Mouse (Mus musculus) midbrain, embryonic 14.5 days (tissue): ENCODE data around the gene Gal3st2c. TPM values are rescaled to one million over a fixed set of nuclear protein-coding genes. Genes with fewer than 3 reads are reported as not detected.
"Not testable (repeated sequence)": the region's sequence is repeated elsewhere in the genome, so short reads cannot be mapped to it uniquely, and the experiment has no call there.

Experiments
- ATAC-seq: fragments of 200-750 bp; cut with Nextera tagmentation; 2 replicates; pipeline ENCODE4 v1.8.0; 2017; ENCODE audit warnings: moderate number of reproducible peaks, moderate library complexity; ENCODE audit not compliant: low FRiP score, low TSS enrichment
- DNase-seq: peaks from one replicate; pipeline ENCODE4 v3.0.0-alpha.2; 2015
- H3K27ac ChIP-seq: fragments of 300-500 bp; sonication (generic); replicated peaks from 2 replicates; pipeline ENCODE4 v1.5.1; 2014; ENCODE audit warnings: mild to moderate bottlenecking, low read depth, low read length, moderate library complexity
- H3K27me3 ChIP-seq: fragments of 300-500 bp; sonication (generic); 2 replicates; pipeline ENCODE4 v1.6.1; 2014; ENCODE audit warnings: low read length, control low read depth, mixed read lengths; ENCODE audit not compliant: control insufficient read depth, insufficient read depth
- H3K36me3 ChIP-seq: fragments of 300-500 bp; sonication (generic); 2 replicates; pipeline ENCODE4 v1.6.1; 2014; ENCODE audit warnings: low read length, control low read depth; ENCODE audit not compliant: control insufficient read depth, insufficient read depth
- H3K4me1 ChIP-seq: fragments of 300-500 bp; sonication (generic); 2 replicates; pipeline ENCODE4 v1.6.1; 2014; ENCODE audit warnings: mild to moderate bottlenecking, antibody characterized with exemption, low read length, control low read depth; ENCODE audit not compliant: control insufficient read depth, insufficient read depth
- H3K4me2 ChIP-seq: fragments of 300-500 bp; sonication (generic); 2 replicates; pipeline ENCODE4 v1.6.1; 2014; ENCODE audit warnings: mild to moderate bottlenecking, low read length, moderate library complexity
- H3K4me3 ChIP-seq: fragments of 300-500 bp; sonication (generic); replicated peaks from 2 replicates; pipeline ENCODE4 v1.5.1; 2014; ENCODE audit warnings: low read depth, low read length
- H3K9ac ChIP-seq: fragments of 300-500 bp; sonication (generic); replicated peaks from 2 replicates; pipeline ENCODE4 v1.6.1; 2014; ENCODE audit warnings: mild to moderate bottlenecking, low read length, moderate library complexity
- H3K9me3 ChIP-seq: fragments of 300-500 bp; sonication (generic); 2 replicates; pipeline ENCODE4 v1.6.1; 2016; ENCODE audit warnings: low read length, control low read depth, mixed read lengths; ENCODE audit not compliant: control insufficient read depth
- WGBS: fragments of 180-500 bp; shearing (Covaris S2); extraction: QIAGEN DNeasy Blood & Tissue Kit; methylation state at CpG from one replicate; pipeline ENCODE4 v1.1.7; 2014; 5-methylcytosine and 5-hydroxymethylcytosine counted together
- polyA plus RNA-seq: library from polyadenylated mRNA; unstranded; fragments of >200 nt; fragmentation: Nextera tagmentation; extraction: Ambion mirVana; gene quantifications from 2 replicates; pipeline ENCODE4 v1.2.1, GENCODE M21; 2014

Gal3st2c gene
- polyA plus RNA-seq = not detected in 2 replicates

DNA sequence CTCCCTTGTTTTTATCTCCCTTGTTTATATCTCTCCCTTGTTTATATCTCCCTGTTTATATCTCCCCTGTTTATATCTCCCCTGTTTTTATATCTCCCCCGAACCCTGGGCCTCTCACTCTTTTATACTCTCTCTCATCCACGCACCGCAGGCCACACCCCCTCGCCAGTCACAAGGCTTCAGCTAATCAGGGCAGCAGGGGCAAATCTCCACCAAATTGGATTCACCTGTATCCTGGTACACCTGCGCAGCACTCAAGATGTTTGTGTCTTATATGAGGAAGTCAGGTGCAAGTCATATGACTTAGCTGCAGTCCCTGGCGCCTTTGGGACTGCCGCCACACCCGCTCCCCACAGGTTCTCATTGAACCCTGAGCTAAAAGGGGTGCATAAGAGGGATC lies at the start of gene Gal3st2c:
Gal3st2c (plus strand) TSS at position 301 of the 400 bp plus-strand sequence.
- not testable (repeated sequence) for H3K4me2 ChIP-seq, H3K36me3 ChIP-seq, H3K9me3 ChIP-seq, H3K27me3 ChIP-seq, H3K27ac ChIP-seq, ATAC-seq, H3K9ac ChIP-seq, H3K4me3 ChIP-seq, DNase-seq, H3K4me1 ChIP-seq
- 95% methylated on average over 7 of the region's 8 CpGs for WGBS

DNA sequence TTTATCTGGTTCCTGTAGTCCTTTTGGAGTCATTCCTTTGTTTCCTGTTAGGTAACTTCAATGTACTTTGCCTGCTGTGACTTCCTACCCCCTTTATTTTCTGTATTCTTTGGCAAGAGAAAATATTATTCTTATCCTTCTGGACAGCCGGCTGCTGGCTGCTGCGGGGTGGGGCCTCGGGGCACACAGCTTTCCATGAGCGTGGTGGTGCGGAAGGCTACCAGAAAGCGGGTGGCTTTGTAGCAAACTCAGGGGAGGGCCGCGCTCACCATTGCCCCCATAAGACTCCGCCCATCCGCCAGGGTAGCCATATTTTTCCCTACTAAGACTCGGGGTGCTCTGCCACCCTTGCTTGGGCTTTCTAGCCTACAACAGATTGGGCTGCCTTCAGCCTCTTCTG lies 41.2 kb upstream of the Gal3st2c start:
- not testable (repeated sequence) for H3K36me3 ChIP-seq, H3K27me3 ChIP-seq, H3K4me1 ChIP-seq, H3K4me3 ChIP-seq, H3K27ac ChIP-seq, H3K9me3 ChIP-seq, H3K9ac ChIP-seq, ATAC-seq, H3K4me2 ChIP-seq, DNase-seq
- no CpG with 5 or more reads among the region's 11 CpGs for WGBS

DNA sequence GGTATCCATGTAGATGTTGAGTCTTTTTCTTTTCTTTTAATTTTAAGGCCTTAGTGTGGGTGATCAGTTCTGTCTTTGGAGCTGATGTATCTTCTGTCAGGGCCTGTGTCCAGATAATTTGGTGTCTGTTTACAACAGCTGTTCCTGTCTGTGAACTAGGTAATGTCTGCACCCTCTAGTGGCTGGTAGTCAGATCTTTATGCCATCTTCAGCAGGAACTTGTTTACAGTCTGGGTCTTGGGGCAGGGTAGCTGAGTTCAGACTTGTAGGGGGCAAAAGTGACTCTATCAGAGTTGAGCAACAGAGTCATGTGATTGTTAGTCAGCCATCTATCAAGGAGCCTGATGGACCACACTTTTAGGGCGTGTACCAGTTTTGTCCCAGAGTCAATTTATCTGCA lies 23.8 kb upstream of the Gal3st2c start:
- H3K36me3 ChIP-seq, H3K4me1 ChIP-seq, H3K27me3 ChIP-seq, H3K9me3 ChIP-seq, ATAC-seq, H3K27ac ChIP-seq, H3K4me2 ChIP-seq, H3K4me3 ChIP-seq, H3K9ac ChIP-seq, DNase-seq: not testable (repeated sequence)
- WGBS = no CpG with 5 or more reads among the region's 1 CpGs

DNA sequence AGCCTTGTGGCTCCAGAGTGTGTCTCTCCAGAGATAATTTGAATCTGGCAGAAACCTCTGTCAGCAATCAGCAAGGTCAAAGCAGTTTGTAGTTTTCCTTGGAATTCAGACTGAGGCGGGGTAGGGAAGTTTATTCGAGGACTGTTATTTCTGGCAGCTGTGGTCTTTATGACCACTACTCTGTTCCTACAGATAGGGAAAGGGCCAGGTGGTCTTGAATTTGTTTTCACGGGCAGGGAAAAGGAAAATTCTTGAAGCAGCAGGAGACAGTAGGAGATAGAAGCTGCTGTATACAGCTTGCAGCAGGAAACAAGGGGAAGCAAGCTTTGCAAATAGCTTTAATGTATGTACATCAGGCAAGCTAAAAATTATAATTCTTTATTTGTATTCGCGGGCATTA lies 19.9 kb upstream of the Gal3st2c start:
- not testable (repeated sequence) for H3K4me1 ChIP-seq, ATAC-seq, H3K9ac ChIP-seq, H3K9me3 ChIP-seq, H3K4me2 ChIP-seq, H3K36me3 ChIP-seq, H3K4me3 ChIP-seq, H3K27ac ChIP-seq, DNase-seq, H3K27me3 ChIP-seq
- 71% methylated on average over 2 of the region's 5 CpGs for WGBS

DNA sequence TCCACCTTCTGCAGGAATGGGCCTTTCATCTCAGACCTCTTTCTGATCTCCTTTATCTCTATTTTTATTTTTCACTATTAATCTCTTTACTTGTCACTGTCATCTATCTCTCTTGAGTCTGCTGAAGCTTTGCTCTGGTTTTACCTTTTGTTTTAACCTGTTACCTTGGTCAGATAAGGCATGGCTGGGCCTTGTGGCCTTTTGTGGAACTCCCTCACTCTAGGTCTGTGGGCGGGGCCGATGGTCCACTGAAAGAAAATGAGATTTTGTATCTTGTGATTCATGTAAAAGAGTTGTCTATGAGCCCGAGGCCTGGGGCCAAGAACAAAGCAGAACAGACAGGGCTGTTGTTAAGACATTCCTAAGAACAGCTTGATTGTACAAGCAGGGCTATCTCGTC lies 19.5 kb upstream of the Gal3st2c start:
- not testable (repeated sequence) for H3K4me1 ChIP-seq, H3K27ac ChIP-seq, H3K9ac ChIP-seq, H3K27me3 ChIP-seq, DNase-seq, H3K9me3 ChIP-seq, H3K4me2 ChIP-seq, H3K4me3 ChIP-seq, H3K36me3 ChIP-seq, ATAC-seq
- no CpG with 5 or more reads among the region's 4 CpGs for WGBS

DNA sequence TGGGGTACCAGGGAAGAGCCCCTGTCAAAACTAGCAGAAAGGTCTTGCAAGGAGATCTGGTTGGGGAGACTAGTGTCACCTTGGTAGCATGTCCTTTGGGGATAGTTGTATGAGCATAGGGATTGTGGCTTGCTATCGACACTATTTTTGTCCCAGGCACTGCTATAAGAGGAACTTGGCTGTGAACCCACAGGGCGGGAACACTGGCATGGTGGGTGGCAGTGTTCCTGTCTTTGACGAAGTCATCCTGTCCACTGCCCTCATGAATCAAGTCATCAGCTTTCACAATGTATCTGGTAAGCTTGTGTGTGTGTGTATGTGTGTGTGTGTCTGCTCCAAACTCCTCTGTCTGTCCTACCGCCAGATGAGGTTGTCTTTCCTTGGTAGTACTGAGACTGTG lies 14.5 kb upstream of the Gal3st2c start:
- 83% methylated on average over 1 of the region's 4 CpGs for WGBS
- DNase-seq, H3K4me3 ChIP-seq, H3K9me3 ChIP-seq, H3K9ac ChIP-seq, ATAC-seq, H3K27me3 ChIP-seq, H3K4me2 ChIP-seq, H3K36me3 ChIP-seq, H3K4me1 ChIP-seq, H3K27ac ChIP-seq: not testable (repeated sequence)

DNA sequence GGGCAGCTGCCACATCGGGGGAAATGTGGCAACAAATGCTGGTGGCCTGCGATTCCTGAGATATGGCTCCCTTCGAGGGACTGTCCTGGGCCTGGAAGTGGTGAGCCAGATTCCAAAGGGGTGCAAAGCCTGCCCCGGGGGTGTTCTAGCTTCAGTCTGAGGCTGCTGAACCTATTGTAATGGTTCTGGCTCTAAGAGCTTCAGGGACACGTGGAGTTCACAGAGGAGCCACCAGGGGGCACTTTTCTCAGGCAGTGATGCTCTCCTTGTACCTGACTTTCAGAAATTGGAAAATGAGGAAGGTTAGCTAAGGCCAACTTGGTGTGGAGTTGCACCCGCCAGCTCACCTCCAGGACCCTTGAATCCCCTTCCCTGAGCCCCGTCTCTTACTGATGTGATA lies 12.0 kb upstream of the Gal3st2c start:
- no CpG with 5 or more reads among the region's 7 CpGs for WGBS
- not testable (repeated sequence) for ATAC-seq, H3K9me3 ChIP-seq, H3K27ac ChIP-seq, DNase-seq, H3K36me3 ChIP-seq, H3K4me2 ChIP-seq, H3K4me3 ChIP-seq, H3K4me1 ChIP-seq, H3K9ac ChIP-seq, H3K27me3 ChIP-seq

DNA sequence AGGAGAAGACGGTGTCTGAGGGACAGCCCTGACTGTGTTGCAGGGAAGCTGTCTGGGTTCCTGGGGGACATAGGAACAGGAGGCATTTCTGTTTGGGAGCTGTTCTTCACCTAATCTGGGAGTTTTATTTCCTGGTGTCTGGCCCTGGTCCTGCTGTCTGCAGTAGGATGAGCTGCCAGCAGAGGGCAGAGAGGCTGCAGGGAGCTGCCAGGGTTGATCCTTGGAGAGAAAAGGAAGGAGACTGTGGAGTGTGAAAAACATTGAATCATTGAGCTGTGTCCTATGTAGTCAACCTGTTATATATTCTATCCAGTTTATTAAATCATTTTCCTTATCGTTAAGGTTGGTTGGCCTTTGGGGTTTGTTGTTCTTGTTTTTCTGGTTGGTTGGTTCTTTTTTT lies 9.4 kb upstream of the Gal3st2c start:
- not testable (repeated sequence) for DNase-seq, H3K9me3 ChIP-seq, H3K9ac ChIP-seq, H3K4me2 ChIP-seq, H3K27ac ChIP-seq, H3K4me1 ChIP-seq, ATAC-seq, H3K36me3 ChIP-seq, H3K4me3 ChIP-seq, H3K27me3 ChIP-seq
- no CpG with 5 or more reads among the region's 2 CpGs for WGBS

DNA sequence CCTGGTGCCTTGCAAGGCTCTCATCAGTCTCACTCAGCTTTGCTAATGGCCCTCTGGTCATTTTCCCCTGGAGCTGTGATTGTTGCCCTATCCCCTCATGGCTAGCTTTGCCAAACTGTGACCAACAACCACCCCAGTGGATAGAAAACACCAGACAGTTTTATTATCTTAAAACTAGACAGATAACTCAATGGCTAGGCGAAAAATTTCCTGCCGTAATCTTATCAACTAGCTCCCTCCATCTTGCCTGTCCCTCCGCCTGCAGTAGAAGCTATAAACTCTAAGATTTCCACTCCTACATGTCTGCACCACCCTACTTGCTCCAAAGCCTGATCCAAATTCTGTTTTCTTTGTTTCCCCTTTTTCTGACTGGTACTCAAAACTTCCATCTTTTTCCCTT lies 4.1 kb upstream of the Gal3st2c start:
- H3K9ac ChIP-seq = no peak overlapping the region
- no peak overlapping the region for H3K4me3 ChIP-seq
- H3K27me3 ChIP-seq = no peaks in the 10 kb centered on the region
- no peak overlapping the region for H3K4me2 ChIP-seq
- H3K36me3 ChIP-seq = no peaks in the 10 kb centered on the region
- 91% methylated on average over 3 of the region's 3 CpGs for WGBS
- ATAC-seq = no peak
- H3K9me3 ChIP-seq = no peaks in the 10 kb centered on the region
- H3K27ac ChIP-seq = no peak overlapping the region
- DNase-seq = no peak
- H3K4me1 ChIP-seq = no peaks in the 10 kb centered on the region
